Mouse (Mus musculus) embryonic facial prominence, embryonic 14.5 days (tissue): ENCODE results near the gene Olfm3. TPM values are rescaled to one million over a fixed set of nuclear protein-coding genes. Genes with fewer than 3 reads are reported as not detected.

Experiments
- ATAC-seq: fragments of 200-750 bp; cut with Nextera tagmentation; 2 replicates; pipeline ENCODE4 v1.8.0; 2017; ENCODE audit warnings: low read depth, moderate number of reproducible peaks, moderate TSS enrichment
- DNase-seq: peaks from one replicate; pipeline ENCODE4 v3.0.0-alpha.2; 2015; ENCODE audit warnings: low spot score
- H3K27ac ChIP-seq: fragments of 300-500 bp; sonication (generic); replicated peaks from 2 replicates; pipeline ENCODE4 v1.5.1; 2014; ENCODE audit warnings: low read depth, mild to moderate bottlenecking, low read length, moderate library complexity
- H3K27me3 ChIP-seq: fragments of 300-500 bp; sonication (generic); replicated peaks from 2 replicates; pipeline ENCODE4 v1.6.1; 2014; ENCODE audit warnings: low read length; ENCODE audit not compliant: control insufficient read depth, insufficient read depth
- H3K36me3 ChIP-seq: fragments of 300-500 bp; sonication (generic); 2 replicates; pipeline ENCODE4 v1.6.1; 2014; ENCODE audit warnings: low read length, mixed read lengths; ENCODE audit not compliant: control insufficient read depth, insufficient read depth
- H3K4me1 ChIP-seq: fragments of 300-500 bp; sonication (generic); 2 replicates; pipeline ENCODE4 v1.6.1; 2014; ENCODE audit warnings: antibody characterized with exemption, low read length; ENCODE audit not compliant: control insufficient read depth, insufficient read depth
- H3K4me2 ChIP-seq: fragments of 300-500 bp; sonication (generic); 2 replicates; pipeline ENCODE4 v1.6.1; 2014; ENCODE audit warnings: low read depth, mild to moderate bottlenecking, low read length, moderate library complexity, mixed read lengths
- H3K4me3 ChIP-seq: fragments of 300-500 bp; sonication (generic); 2 replicates; pipeline ENCODE4 v1.5.1; 2014; ENCODE audit warnings: low read depth, mild to moderate bottlenecking, low read length
- H3K9ac ChIP-seq: fragments of 300-500 bp; sonication (generic); 2 replicates; pipeline ENCODE4 v1.6.1; 2014; ENCODE audit warnings: low read depth, mild to moderate bottlenecking, low read length, moderate library complexity, mixed read lengths
- H3K9me3 ChIP-seq: fragments of 300-500 bp; sonication (generic); 2 replicates; pipeline ENCODE4 v1.6.1; 2016; ENCODE audit warnings: low read length; ENCODE audit not compliant: control insufficient read depth
- WGBS: fragments of 180-500 bp; shearing (Covaris S2); extraction: QIAGEN DNeasy Blood & Tissue Kit; methylation state at CpG from one replicate; pipeline ENCODE4 v1.1.7; 2014; 5-methylcytosine and 5-hydroxymethylcytosine counted together
- polyA plus RNA-seq: library from polyadenylated mRNA; unstranded; fragments of >200 nt; fragmentation: Nextera tagmentation; extraction: Ambion mirVana; gene quantifications from 2 replicates; pipeline ENCODE4 v1.2.1, GENCODE M21; 2014

The Olfm3 gene
- polyA plus RNA-seq, 1 experiment from 2014 or later, result 0.53 TPM

GRCm38 (mm10) chr3:114930796-114931195, 26.9 kb downstream of the Olfm3 start:
- Histone ChIP-seq H3K36me3 (no peaks in the 10 kb centered on the region), H3K9me3 (no peaks in the 10 kb centered on the region), H3K27me3 (no peaks in the 10 kb centered on the region), H3K9ac (no peak overlapping the region), H3K4me3 (no peak overlapping the region), H3K4me1 (no peaks in the 10 kb centered on the region), H3K27ac (no peak overlapping the region), H3K4me2 (no peak overlapping the region)
- WGBS, result 68% methylated on average over 2 of the region's 2 CpGs
- no peak for ATAC-seq
- no peak for DNase-seq

DNA sequence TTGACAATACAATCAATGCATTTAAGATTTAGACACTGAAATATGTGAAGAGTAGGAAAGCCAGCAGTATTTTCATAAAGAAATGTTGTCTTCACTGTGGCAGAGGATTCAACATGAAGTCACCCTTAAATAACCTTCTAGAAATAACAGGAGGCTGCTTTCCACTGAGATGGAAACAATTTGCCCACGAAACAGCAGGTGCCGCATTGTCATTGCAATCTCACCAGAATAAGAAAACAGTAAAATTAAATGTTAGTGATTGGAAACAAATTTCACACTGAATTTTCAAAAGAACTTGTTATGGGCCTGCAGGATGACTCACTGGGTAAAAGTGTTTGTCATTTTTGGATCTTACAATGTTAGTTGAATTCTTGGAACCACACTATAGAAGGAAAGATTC, 29.0 kb downstream of the Olfm3 start:
- no peak overlapping the region for H3K9ac ChIP-seq
- no peak overlapping the region for H3K27ac ChIP-seq
- DNase-seq (no peak), ATAC-seq (no peak)
- no peaks in the 10 kb centered on the region for H3K9me3 ChIP-seq
- no peaks in the 10 kb centered on the region for H3K36me3 ChIP-seq
- no peaks in the 10 kb centered on the region for H3K4me1 ChIP-seq
- no peaks in the 10 kb centered on the region for H3K27me3 ChIP-seq
- H3K4me2 ChIP-seq, result no peak overlapping the region
- WGBS, result 84% methylated on average over 2 of the region's 2 CpGs
- no peak overlapping the region for H3K4me3 ChIP-seq

DNA sequence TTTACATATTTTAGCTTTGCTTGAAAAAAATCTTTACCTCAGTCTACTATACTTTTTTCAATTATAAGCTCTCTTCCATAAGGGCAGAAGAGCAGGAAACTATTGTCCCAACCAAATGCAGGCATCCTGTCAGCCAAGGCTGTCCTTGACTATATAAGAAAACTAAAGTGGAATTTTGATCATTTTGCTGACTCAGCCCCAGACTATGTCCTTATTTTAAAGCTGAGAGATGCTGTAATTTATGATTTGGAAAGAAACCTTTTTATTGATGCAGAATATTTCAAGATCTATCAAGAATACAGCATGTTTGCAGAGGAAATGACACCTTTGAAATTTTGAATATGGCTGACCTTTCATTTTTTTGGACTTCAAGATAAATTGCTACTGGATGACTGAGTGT, 51.0 kb downstream of the Olfm3 start:
- Histone ChIP-seq H3K4me1 (no peaks in the 10 kb centered on the region), H3K4me2 (no peak overlapping the region), H3K9ac (no peak overlapping the region), H3K27me3 (no peaks in the 10 kb centered on the region), H3K36me3 (no peaks in the 10 kb centered on the region), H3K4me3 (no peak overlapping the region), H3K27ac (no peak overlapping the region), H3K9me3 (no peaks in the 10 kb centered on the region)
- no peak for ATAC-seq
- no peak for DNase-seq

- ATAC-seq (no peak), DNase-seq (no peak)
- H3K4me1 ChIP-seq, result no peaks in the 10 kb centered on the region
- no peak overlapping the region for H3K9ac ChIP-seq
- no peak overlapping the region for H3K27ac ChIP-seq
- no peak overlapping the region for H3K4me2 ChIP-seq
- no peak overlapping the region for H3K4me3 ChIP-seq
- no peaks in the 10 kb centered on the region for H3K27me3 ChIP-seq
- 67% methylated on average over 7 of the region's 7 CpGs for WGBS
- H3K36me3 ChIP-seq, result no peaks in the 10 kb centered on the region
- no peaks in the 10 kb centered on the region for H3K9me3 ChIP-seq
Measured at GRCm38 (mm10) chr3:114959311-114959967, 55.6 kb downstream of the Olfm3 start.

DNA sequence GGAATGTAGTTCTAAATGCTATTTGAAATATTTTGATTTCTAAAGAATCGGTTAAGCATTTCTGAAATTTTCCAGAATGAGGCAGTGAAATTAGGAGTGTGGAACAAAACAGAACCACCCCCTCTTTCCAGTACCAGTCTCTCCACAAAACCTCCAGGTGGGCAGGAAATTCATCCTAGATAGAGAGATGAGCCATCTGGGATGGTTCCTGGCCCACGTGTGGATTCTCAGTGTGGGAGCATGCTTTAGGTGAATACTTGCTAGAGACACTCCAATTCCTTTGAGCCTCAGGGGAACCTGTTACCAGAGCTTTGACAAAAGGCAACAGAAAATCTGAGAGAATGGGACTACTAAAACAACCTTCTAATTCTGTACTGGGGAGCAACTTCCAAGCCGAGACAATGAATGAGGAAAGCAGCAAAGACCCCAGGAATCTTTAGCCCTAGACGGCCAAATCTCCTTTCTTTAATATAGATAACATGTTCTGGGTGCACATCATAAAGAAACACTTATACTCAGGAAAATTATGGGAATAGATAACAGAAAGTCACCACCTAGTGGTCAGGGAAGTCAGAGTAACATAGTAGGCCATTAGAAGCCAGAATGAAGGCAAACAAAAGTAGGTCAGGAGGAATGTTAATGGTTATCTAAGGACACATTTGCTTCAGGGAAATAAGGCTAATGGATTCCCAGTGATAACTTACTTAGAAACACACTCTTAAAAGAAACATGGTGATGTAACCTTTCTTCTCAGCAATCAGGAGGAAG, 58.6 kb downstream of the Olfm3 start:
- H3K36me3 ChIP-seq, result no peaks in the 10 kb centered on the region
- H3K27ac ChIP-seq, result no peak overlapping the region
- H3K27me3 ChIP-seq, result no peaks in the 10 kb centered on the region
- H3K4me3 ChIP-seq, result no peak overlapping the region
- DNase-seq, result no peak
- WGBS, result 62% methylated on average over 4 of the region's 4 CpGs
- no peaks in the 10 kb centered on the region for H3K4me1 ChIP-seq
- no peaks in the 10 kb centered on the region for H3K9me3 ChIP-seq
- ATAC-seq, result no peak
- H3K9ac ChIP-seq, result no peak overlapping the region
- H3K4me2 ChIP-seq, result no peak overlapping the region

DNA sequence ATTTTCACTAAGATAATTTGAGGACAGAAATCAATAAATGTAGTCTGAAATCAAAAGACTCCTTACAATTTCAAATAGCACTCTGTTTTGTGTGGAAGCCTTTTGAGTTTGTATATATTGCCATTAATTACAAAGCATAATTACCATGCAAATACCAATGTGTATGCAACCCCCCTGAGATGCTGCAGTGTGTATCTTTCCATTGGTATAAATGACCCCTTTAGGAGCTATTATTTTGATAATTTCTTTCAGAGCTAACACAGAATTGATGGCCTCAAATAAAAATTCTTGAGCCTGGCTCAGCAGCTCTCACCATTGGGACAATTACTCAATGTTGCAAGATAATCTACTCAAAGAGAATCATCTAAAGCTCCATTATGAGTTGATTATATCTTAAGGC, 67.3 kb downstream of the Olfm3 start:
- H3K27ac ChIP-seq, result no peak overlapping the region
- H3K9ac ChIP-seq, result no peak overlapping the region
- no peak for DNase-seq
- H3K4me3 ChIP-seq, result no peak overlapping the region
- H3K9me3 ChIP-seq, result no peaks in the 10 kb centered on the region
- H3K27me3 ChIP-seq, result no peaks in the 10 kb centered on the region
- no peaks in the 10 kb centered on the region for H3K4me1 ChIP-seq
- no peak overlapping the region for H3K4me2 ChIP-seq
- no peak for ATAC-seq
- no peaks in the 10 kb centered on the region for H3K36me3 ChIP-seq

DNA sequence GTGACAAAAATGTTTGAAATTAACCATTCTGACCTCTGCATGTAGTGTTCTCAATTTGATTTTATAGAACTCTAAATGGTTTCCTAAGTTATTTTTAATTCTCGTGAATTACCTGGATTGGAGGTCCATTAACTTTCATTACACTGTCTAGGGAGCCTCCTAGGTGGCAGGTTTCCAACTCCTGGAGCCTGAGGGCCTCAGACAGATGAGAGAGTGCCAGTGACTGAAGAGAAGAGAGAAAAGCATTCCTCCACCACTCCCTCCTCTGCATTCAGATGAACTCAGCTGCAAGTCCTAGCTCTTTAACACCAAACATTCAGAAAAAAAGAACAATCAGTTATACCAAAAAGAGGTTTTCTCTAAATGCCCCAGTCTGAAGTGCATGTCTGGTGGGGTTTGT, 68.6 kb downstream of the Olfm3 start:
- ATAC-seq (no peak), DNase-seq (no peak)
- WGBS, result 41% methylated on average over 1 of the region's 1 CpGs
- Histone ChIP-seq H3K4me3 (no peak overlapping the region), H3K27me3 (no peaks in the 10 kb centered on the region), H3K4me1 (no peaks in the 10 kb centered on the region), H3K36me3 (no peaks in the 10 kb centered on the region), H3K9me3 (no peaks in the 10 kb centered on the region), H3K4me2 (no peak overlapping the region), H3K27ac (no peak overlapping the region), H3K9ac (no peak overlapping the region)

- 91% methylated on average over 2 of the region's 2 CpGs for WGBS
- no peak for DNase-seq
- no peaks in the 10 kb centered on the region for H3K9me3 ChIP-seq
Measured at GRCm38 (mm10) chr3:114990828-114991227, 87.0 kb downstream of the Olfm3 start.

DNA sequence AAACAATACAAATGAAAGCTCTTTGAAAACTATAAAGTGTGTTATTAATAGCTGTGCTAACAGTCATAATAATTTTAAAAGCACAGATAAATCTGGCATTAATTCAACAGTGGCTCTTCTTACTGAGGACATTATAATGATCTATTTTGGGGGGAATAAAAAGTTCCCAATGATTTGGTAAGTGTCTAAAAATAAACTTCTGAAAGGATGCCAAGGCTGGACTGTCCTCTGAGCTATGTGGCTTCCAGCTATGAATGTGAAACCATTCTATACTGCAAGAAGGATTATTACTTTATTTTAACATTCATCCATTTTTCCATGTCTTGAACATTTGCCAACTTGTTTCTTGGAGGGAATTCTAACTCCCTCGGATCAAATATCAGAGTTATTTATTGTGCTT, 92.1 kb downstream of the Olfm3 start:
- ATAC-seq (no peak), DNase-seq (peak; percentile 56)
- Histone ChIP-seq H3K36me3 (no peaks in the 10 kb centered on the region), H3K4me1 (no peaks in the 10 kb centered on the region), H3K27ac (no peak overlapping the region), H3K4me2 (no peak overlapping the region), H3K9me3 (no peaks in the 10 kb centered on the region), H3K4me3 (no peak overlapping the region), H3K27me3 (no peaks in the 10 kb centered on the region), H3K9ac (no peak overlapping the region)
- WGBS, result 34% methylated on average over 1 of the region's 1 CpGs

More at GRCm38 (mm10) chr3:114990828-114991227, 87.0 kb downstream of the Olfm3 start:
- H3K4me3 ChIP-seq, result no peak overlapping the region
- ATAC-seq, result no peak
- no peaks in the 10 kb centered on the region for H3K27me3 ChIP-seq
- no peaks in the 10 kb centered on the region for H3K36me3 ChIP-seq
- H3K4me1 ChIP-seq, result no peaks in the 10 kb centered on the region
- no peak overlapping the region for H3K9ac ChIP-seq
- no peak overlapping the region for H3K4me2 ChIP-seq
- no peak overlapping the region for H3K27ac ChIP-seq
